Mouse (Mus musculus): ENCODE measurements around the gene Cd28. TPM values are rescaled to one million over a fixed set of nuclear protein-coding genes. Genes with fewer than 3 reads are reported as not detected.

Cd28 gene
- polyA plus RNA-seq, 1 experiment from 2014 or later: 0.05 TPM

DNA sequence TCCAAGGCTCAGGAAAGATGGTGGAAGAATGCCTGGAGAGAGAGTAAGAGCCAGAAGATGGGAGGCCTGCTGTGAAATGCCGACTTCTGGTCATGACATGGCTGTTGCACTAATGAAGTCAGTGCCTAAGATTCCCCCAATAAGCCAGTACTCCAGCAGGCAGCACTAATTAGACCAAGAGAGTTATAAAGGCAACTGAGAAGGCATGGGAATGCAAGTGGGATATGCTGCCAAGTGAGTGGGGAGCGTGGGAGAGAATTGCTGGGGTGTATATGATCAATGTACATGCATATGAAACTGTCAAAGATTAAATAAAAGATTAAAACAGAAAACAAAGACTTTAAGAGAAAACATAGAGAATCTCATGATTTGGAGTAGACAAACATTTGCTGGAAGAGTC, 103.4 kb downstream of the Cd28 start:
- no peak for ATAC-seq
- TF ChIP-seq EP300 (IDR thresholded peaks at IDR 0.05; ENCODE audit: low read depth) (no peak), CTCF (IDR thresholded peaks at IDR 0.05; ENCODE audit: low read depth) (no peak)

DNA sequence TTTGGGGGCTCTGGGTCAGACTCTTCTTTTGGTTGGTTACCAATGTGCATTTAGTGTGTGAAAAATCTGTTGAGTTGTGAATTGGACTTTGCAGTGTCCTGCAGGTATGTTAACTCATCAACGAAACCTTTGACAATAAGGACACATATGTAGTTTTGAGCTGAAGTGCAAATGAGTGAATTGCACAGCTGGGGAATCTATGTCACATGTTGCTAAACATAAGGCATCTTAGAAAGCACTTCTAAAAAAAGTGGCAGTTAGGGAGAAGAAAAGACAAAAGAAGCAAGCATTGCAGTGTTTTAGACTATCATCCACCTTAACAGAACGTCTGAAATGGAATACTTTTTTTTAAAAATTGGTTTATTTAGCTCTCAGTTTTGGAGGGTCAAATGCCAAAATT, 104.4 kb downstream of the Cd28 start:
- no peak for TF ChIP-seq CTCF (IDR thresholded peaks at IDR 0.05; ENCODE audit: low read depth)
- no peak for TF ChIP-seq EP300 (IDR thresholded peaks at IDR 0.05; ENCODE audit: low read depth)
- 58% methylated on average over 2 of the region's 2 CpGs for WGBS (ENCODE audit: insufficient replicate concordance)
- Histone ChIP-seq H3K27ac (ENCODE audit: low read depth) (no peak overlapping the region), H3K9me3 (ENCODE audit: low read length) (no peaks in the 10 kb centered on the region), H3K4me3 (ENCODE audit: low read depth, low read length) (no peak overlapping the region), H3K4me2 (ENCODE audit: low read depth, low read length) (no peak overlapping the region), H3K4me1 (ENCODE audit: insufficient read depth) (peaks cover 25% of the 10 kb centered on the region), H3K27me3 (ENCODE audit: insufficient read depth, low read length) (no peaks in the 10 kb centered on the region), H3K36me3 (replicated peaks; ENCODE audit: insufficient read depth, low read length) (no peaks in the 10 kb centered on the region), H3K9ac (replicated peaks) (no peak overlapping the region)
- DNase-seq (no peak), ATAC-seq (no peak)

More for the DNA sequence above, 103.4 kb downstream of the Cd28 start:
- Histone ChIP-seq H3K4me3 (ENCODE audit: low read depth, low read length) (no peak overlapping the region), H3K4me1 (ENCODE audit: insufficient read depth) (peaks cover 24% of the 10 kb centered on the region), H3K4me2 (ENCODE audit: low read depth, low read length) (no peak overlapping the region), H3K27ac (ENCODE audit: low read depth) (no peak overlapping the region), H3K9me3 (ENCODE audit: low read length) (no peaks in the 10 kb centered on the region), H3K27me3 (ENCODE audit: insufficient read depth, low read length) (no peaks in the 10 kb centered on the region), H3K9ac (replicated peaks) (no peak overlapping the region), H3K36me3 (replicated peaks; ENCODE audit: insufficient read depth, low read length) (no peaks in the 10 kb centered on the region)
- no peak for DNase-seq
- WGBS (ENCODE audit: insufficient replicate concordance): 71% methylated on average over 2 of the region's 2 CpGs

DNA sequence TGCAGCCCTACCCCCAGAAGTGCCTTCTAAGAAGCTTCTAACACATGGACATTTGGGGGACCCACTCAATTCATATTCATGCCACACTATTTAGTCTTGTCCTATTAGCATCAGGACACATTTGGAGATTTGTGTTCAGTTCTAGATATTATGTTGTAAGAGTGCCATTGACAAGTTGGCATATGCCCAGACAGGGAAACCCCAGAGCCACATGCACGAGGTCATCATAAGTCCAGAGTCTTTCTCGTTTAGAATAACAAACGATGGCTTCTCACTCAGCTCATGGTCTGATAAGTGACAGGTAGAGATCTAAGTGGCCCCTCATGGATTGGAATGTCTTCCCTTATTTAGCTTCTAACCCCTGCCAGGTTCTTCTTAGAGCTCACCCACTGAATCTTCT, 105.0 kb downstream of the Cd28 start:
- H3K4me1 ChIP-seq (ENCODE audit: insufficient read depth): peaks cover 25% of the 10 kb centered on the region
- no peak overlapping the region for H3K4me2 ChIP-seq (ENCODE audit: low read depth, low read length)
- DNase-seq (no peak), ATAC-seq (peak; percentile 79)
- 42% methylated on average over 3 of the region's 3 CpGs for WGBS (ENCODE audit: insufficient replicate concordance)
- no peaks in the 10 kb centered on the region for H3K9me3 ChIP-seq (ENCODE audit: low read length)
- no peaks in the 10 kb centered on the region for H3K27me3 ChIP-seq (ENCODE audit: insufficient read depth, low read length)
- no peak for TF ChIP-seq CTCF (IDR thresholded peaks at IDR 0.05; ENCODE audit: low read depth)
- peak; percentile 0; the same call in 1 of the 2 replicates for TF ChIP-seq EP300 (IDR thresholded peaks at IDR 0.05; ENCODE audit: low read depth)
- no peak overlapping the region for H3K27ac ChIP-seq (ENCODE audit: low read depth)
- no peak overlapping the region for H3K4me3 ChIP-seq (ENCODE audit: low read depth, low read length)
- H3K9ac ChIP-seq (replicated peaks): no peak overlapping the region
- no peaks in the 10 kb centered on the region for H3K36me3 ChIP-seq (replicated peaks; ENCODE audit: insufficient read depth, low read length)

Other genes starting within 250 kb of the Cd28 start
- gene Raph1, start 149.7 kb upstream of the Cd28 start, polyA plus RNA-seq (2015; fragmentation: Nextera tagmentation; extraction: Ambion mirVana): 14.6 and 16.9 TPM in 2 replicates
- not detected in 2 replicates for gene Ctla4, start 170.2 kb downstream of the Cd28 start, polyA plus RNA-seq (2015; fragmentation: Nextera tagmentation; extraction: Ambion mirVana)

Measured in liver, postnatal 0 days (tissue).